Mouse (Mus musculus): ENCODE data around the gene Cln5.

Gene Cln5

GRCm38 (mm10) chr14:103069864-103070611, at the start of gene Cln5:
Gene Cln5 (plus strand): TSS chr14:103070216.
- peak; percentile 91 for DNase-seq (ENCODE audit: low read depth, low spot score)

- no peak for DNase-seq (ENCODE audit: low read depth, low spot score)
Observed at GRCm38 (mm10) chr14:103029203-103029602, 40.8 kb upstream of the Cln5 start.

GRCm38 (mm10) chr14:103033271-103033823, 36.7 kb upstream of the Cln5 start:
- peak; percentile 20 for DNase-seq (ENCODE audit: low read depth, low spot score)

GRCm38 (mm10) chr14:103034076-103034475, 35.9 kb upstream of the Cln5 start:
- DNase-seq (ENCODE audit: low read depth, low spot score): no peak

GRCm38 (mm10) chr14:103037016-103037415, 33.0 kb upstream of the Cln5 start:
- no peak for DNase-seq (ENCODE audit: low read depth, low spot score)

- DNase-seq (ENCODE audit: low read depth, low spot score): no peak
Observed at GRCm38 (mm10) chr14:103046677-103047076, 23.3 kb upstream of the Cln5 start, which contains the start of gene Acod1. Gene Acod1 (plus strand): TSS chr14:103046977.

- DNase-seq (ENCODE audit: low read depth, low spot score): no peak
Observed at GRCm38 (mm10) chr14:103048292-103049086, 21.5 kb upstream of the Cln5 start.

- DNase-seq (ENCODE audit: low read depth, low spot score): peak; percentile 88
Observed at GRCm38 (mm10) chr14:103051159-103051769, 18.8 kb upstream of the Cln5 start.

GRCm38 (mm10) chr14:103054731-103055130, 15.3 kb upstream of the Cln5 start:
- DNase-seq (ENCODE audit: low read depth, low spot score): no peak

- DNase-seq (ENCODE audit: low read depth, low spot score): no peak
Observed at GRCm38 (mm10) chr14:103056601-103057000, 13.4 kb upstream of the Cln5 start.

- DNase-seq (ENCODE audit: low read depth, low spot score): peak; percentile 41
Observed at GRCm38 (mm10) chr14:103058998-103059397, 11.0 kb upstream of the Cln5 start.

- DNase-seq (ENCODE audit: low read depth, low spot score): peak; percentile 93
Observed at GRCm38 (mm10) chr14:103059495-103059894, 10.5 kb upstream of the Cln5 start.

GRCm38 (mm10) chr14:103065294-103066167, 4.5 kb upstream of the Cln5 start:
- DNase-seq (ENCODE audit: low read depth, low spot score): peak; percentile 82

- DNase-seq (ENCODE audit: low read depth, low spot score): no peak
Observed at GRCm38 (mm10) chr14:103069465-103069863, 552 bp upstream of the Cln5 start.

GRCm38 (mm10) chr14:103070790-103071189, 774 bp downstream of the Cln5 start:
- DNase-seq (ENCODE audit: low read depth, low spot score): no peak

GRCm38 (mm10) chr14:103071471-103071870, 1.5 kb downstream of the Cln5 start:
- no peak for DNase-seq (ENCODE audit: low read depth, low spot score)

- no peak for DNase-seq (ENCODE audit: low read depth, low spot score)
Observed at GRCm38 (mm10) chr14:103072731-103073130, 2.7 kb downstream of the Cln5 start.

- DNase-seq (ENCODE audit: low read depth, low spot score): peak; percentile 78
Observed at GRCm38 (mm10) chr14:103073825-103074224, 3.8 kb downstream of the Cln5 start.

- DNase-seq (ENCODE audit: low read depth, low spot score): no peak
Observed at GRCm38 (mm10) chr14:103075166-103075565, 5.2 kb downstream of the Cln5 start.

- no peak for DNase-seq (ENCODE audit: low read depth, low spot score)
Observed at GRCm38 (mm10) chr14:103077272-103078005, 7.4 kb downstream of the Cln5 start.

Measured in R1 (cell line).